Comparison of ENCODE assay signal across 12 mouse cellular contexts in genomic region chr3:130796531-130796930, GRCm38 (mm10).
DNase-seq lines count a peak whose midpoint lies in the region; ATAC-seq and TF ChIP-seq lines count a peak whose summit lies in the region.
"Had no signal": no experiment of that assay in that cellular context is flagged by ENCODE, and none has a peak within 500 bp of the region (broad histone marks: within the 10 kb centered on the region; RNA-seq: fewer than 3 reads in every experiment).

No protein-coding gene starts in this region.

- H3K4me3 ChIP-seq in heart, embryonic 10.5 days, result no peak overlapping the region
- H3K4me3 ChIP-seq in heart, embryonic 11.5 days (ENCODE audit: low read depth, low read length), result no peak overlapping the region
- H3K4me3 ChIP-seq in liver, postnatal 0 days (ENCODE audit: low read depth, low read length), result no peak overlapping the region
- no peak overlapping the region for H3K4me3 ChIP-seq in kidney, embryonic 14.5 days (ENCODE audit: low read length)
- H3K4me3 ChIP-seq: kidney, embryonic 15.5 days; left cerebral cortex, adult 2 months had no signal

- TF ChIP-seq CTCF in liver, postnatal 0 days (IDR thresholded peaks at IDR 0.05; ENCODE audit: low read depth), result no peak

- peak; percentile 73 for DNase-seq in heart, embryonic 10.5 days (ENCODE audit: low spot score)
- DNase-seq in liver, postnatal 0 days, result peak; percentile 21
- DNase-seq in thymus, postnatal 14 days, result peak; percentile 57
- no peak for DNase-seq in MN1 (ENCODE audit: low spot score)
- DNase-seq in gastrocnemius, postnatal 10 days, result no peak
- DNase-seq: heart, postnatal 14 days; lung, adult 2 months had no signal

- no peak for ATAC-seq in heart, embryonic 11.5 days (replicated peaks; ENCODE audit: insufficient number of reproducible peaks, low FRiP score, low TSS enrichment)
- peak; percentile 95 for ATAC-seq in granulocyte monocyte progenitor cell, adult 5-6 weeks (replicated peaks; ENCODE audit: poor library complexity, severe bottlenecking)
- ATAC-seq in liver, postnatal 0 days, result peak; percentile 68
- ATAC-seq in kidney, embryonic 14.5 days (ENCODE audit: low FRiP score, low TSS enrichment), result no peak

- H3K9ac ChIP-seq in heart, embryonic 11.5 days (ENCODE audit: low read depth, low read length), result no peak overlapping the region
- H3K9ac ChIP-seq in liver, postnatal 0 days (replicated peaks), result no peak overlapping the region
- H3K9ac ChIP-seq in kidney, embryonic 14.5 days (ENCODE audit: low read depth, low read length), result no peak overlapping the region
- H3K9ac ChIP-seq: kidney, embryonic 15.5 days had no signal

- H3K4me2 ChIP-seq in heart, embryonic 11.5 days, result no peak overlapping the region
- H3K4me2 ChIP-seq in liver, postnatal 0 days (ENCODE audit: low read depth, low read length), result no peak overlapping the region
- H3K4me2 ChIP-seq in kidney, embryonic 14.5 days (replicated peaks; ENCODE audit: low read depth, low read length), result no peak overlapping the region
- H3K4me2 ChIP-seq: kidney, embryonic 15.5 days had no signal

- H3K9me3 ChIP-seq in heart, embryonic 10.5 days, result no peaks in the 10 kb centered on the region
- no peaks in the 10 kb centered on the region for H3K9me3 ChIP-seq in heart, embryonic 11.5 days (replicated peaks; ENCODE audit: control insufficient read depth, low read length)
- H3K9me3 ChIP-seq in liver, postnatal 0 days (ENCODE audit: low read length), result no peaks in the 10 kb centered on the region
- no peaks in the 10 kb centered on the region for H3K9me3 ChIP-seq in kidney, embryonic 14.5 days (ENCODE audit: control insufficient read depth, low read length)
- H3K9me3 ChIP-seq: kidney, embryonic 15.5 days had no signal

- H3K27ac ChIP-seq in heart, embryonic 10.5 days, result peak overlapping the region; percentile 17; the same call in 1 of the 2 replicates
- H3K27ac ChIP-seq in heart, embryonic 11.5 days (ENCODE audit: low read depth, low read length), result no peak overlapping the region
- no peak overlapping the region for H3K27ac ChIP-seq in liver, postnatal 0 days (ENCODE audit: low read depth)
- H3K27ac ChIP-seq in kidney, embryonic 14.5 days (ENCODE audit: low read depth, low read length), result no peak overlapping the region
- H3K27ac ChIP-seq: kidney, embryonic 15.5 days; left cerebral cortex, adult 2 months had no signal

- H3K36me3 ChIP-seq in heart, embryonic 10.5 days, result 0 out of 2 replicates have a peak, but pooled peaks cover 2% of the 10 kb centered on the region
- H3K36me3 ChIP-seq in heart, embryonic 11.5 days (ENCODE audit: control insufficient read depth, insufficient read depth, low read length), result no peaks in the 10 kb centered on the region
- no peaks in the 10 kb centered on the region for H3K36me3 ChIP-seq in liver, postnatal 0 days (replicated peaks; ENCODE audit: insufficient read depth, low read length)
- no peaks in the 10 kb centered on the region for H3K36me3 ChIP-seq in kidney, embryonic 14.5 days (ENCODE audit: control insufficient read depth, insufficient read depth, low read length)
- H3K36me3 ChIP-seq: kidney, embryonic 15.5 days had no signal

- no peak for TF ChIP-seq EP300 in liver, postnatal 0 days (IDR thresholded peaks at IDR 0.05; ENCODE audit: low read depth)

- no peaks in the 10 kb centered on the region for H3K27me3 ChIP-seq in heart, embryonic 10.5 days (ENCODE audit: insufficient read depth, poor library complexity, severe bottlenecking)
- H3K27me3 ChIP-seq in heart, embryonic 11.5 days (ENCODE audit: control insufficient read depth, insufficient read depth, low read length), result no peaks in the 10 kb centered on the region
- no peaks in the 10 kb centered on the region for H3K27me3 ChIP-seq in liver, postnatal 0 days (ENCODE audit: insufficient read depth, low read length)
- H3K27me3 ChIP-seq in kidney, embryonic 14.5 days (ENCODE audit: control insufficient read depth, insufficient read depth, low read length), result 0 out of 2 replicates have a peak, but pooled peaks cover 2% of the 10 kb centered on the region
- H3K27me3 ChIP-seq: kidney, embryonic 15.5 days had no signal

- H3K4me1 ChIP-seq in heart, embryonic 10.5 days, result peaks cover 9% of the 10 kb centered on the region; the same call in 1 of the 2 replicates
- H3K4me1 ChIP-seq in heart, embryonic 11.5 days (ENCODE audit: control insufficient read depth, insufficient read depth, low read length), result peaks cover 4% of the 10 kb centered on the region
- peaks cover 3% of the 10 kb centered on the region for H3K4me1 ChIP-seq in liver, postnatal 0 days (ENCODE audit: insufficient read depth)
- H3K4me1 ChIP-seq in kidney, embryonic 14.5 days (ENCODE audit: control insufficient read depth, insufficient read depth, low read length), result no peaks in the 10 kb centered on the region

- 55% methylated on average over 8 of the region's 8 CpGs for WGBS in heart, embryonic 10.5 days
- 56% methylated on average over 8 of the region's 8 CpGs for WGBS in heart, embryonic 11.5 days (ENCODE audit: insufficient replicate concordance)
- 38% methylated on average over 8 of the region's 8 CpGs for WGBS in liver, postnatal 0 days (ENCODE audit: insufficient replicate concordance)
- WGBS in kidney, embryonic 14.5 days, result 74% methylated on average over 8 of the region's 8 CpGs

Comparison
In these comparisons a context has a peak if more than half of its experiments do, and no peak if none do; other contexts are left out.
1. DNase-seq: peak in heart, embryonic 10.5 days (single experiment), liver, postnatal 0 days (single experiment) and thymus, postnatal 14 days (single experiment); none in MN1 (single experiment) and gastrocnemius, postnatal 10 days (single experiment).
2. ATAC-seq: peak in granulocyte monocyte progenitor cell, adult 5-6 weeks (single experiment) and liver, postnatal 0 days (single experiment); none in heart, embryonic 11.5 days (single experiment) and kidney, embryonic 14.5 days (single experiment).